Mouse (Mus musculus): Measurements from ENCODE around the gene Notch3.

DNA sequence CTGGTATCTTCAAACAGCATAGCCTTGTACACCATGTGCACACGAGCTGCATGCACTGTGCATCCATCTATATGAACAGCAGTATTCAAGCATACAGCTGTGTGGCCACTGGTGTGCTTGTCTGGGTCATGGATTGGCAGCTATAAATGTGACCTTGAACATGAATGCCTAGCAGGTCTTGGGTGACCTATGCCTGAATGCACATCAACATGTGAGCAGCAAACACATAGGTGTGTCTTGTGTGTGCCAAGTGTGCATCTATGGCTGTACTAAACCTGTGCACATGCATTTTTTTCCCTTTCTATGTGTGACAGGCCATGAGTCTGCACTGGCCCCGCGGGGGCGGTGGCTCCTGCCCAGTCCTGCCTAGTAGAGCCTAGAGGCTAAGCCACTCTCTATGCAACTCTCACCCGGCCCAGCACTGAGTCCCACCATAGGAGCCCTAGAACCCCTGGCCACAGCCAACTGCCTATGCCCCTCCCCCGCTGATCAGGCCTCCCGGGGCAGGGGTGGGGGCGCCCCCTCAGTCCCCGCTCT, 1.3 kb downstream of the Notch3 start:
- TF ChIP-seq CHD2 (IDR thresholded peaks at IDR 0.05; ENCODE audit: low read depth, low read length) (no peak), MAFK (IDR thresholded peaks at IDR 0.05; ENCODE audit: insufficient read depth, low read depth, low read length) (no peak), HCFC1 (IDR thresholded peaks at IDR 0.05; ENCODE audit: borderline replicate concordance, insufficient read depth, low read length) (no peak), ZC3H11A (IDR thresholded peaks at IDR 0.05; ENCODE audit: borderline replicate concordance, low read depth, low read length) (no peak), ZNF384 (IDR thresholded peaks at IDR 0.05; ENCODE audit: low read depth, low read length) (no peak)

All from ES-E14 (cell line).